Mouse (Mus musculus) myocyte (in vitro differentiated cells): ENCODE data around the gene Spsb2.

ENCODE experiments used
- POLR2A ChIP-seq: IDR thresholded peaks from one replicate; pipeline ENCODE4 v1.6.1; 2011; ENCODE audit warnings: low read depth, mild to moderate bottlenecking, control low read depth, moderate library complexity; ENCODE audit not compliant: insufficient read length
- POLR2AphosphoS2 ChIP-seq: IDR thresholded peaks from one replicate; pipeline ENCODE4 v1.6.1; 2011; ENCODE audit warnings: low read depth, control low read depth; ENCODE audit not compliant: insufficient read length
- USF1 ChIP-seq: IDR thresholded peaks from one replicate; pipeline ENCODE4 v1.6.1; 2011; ENCODE audit warnings: low read depth, mild to moderate bottlenecking, control low read depth, moderate library complexity

DNA sequence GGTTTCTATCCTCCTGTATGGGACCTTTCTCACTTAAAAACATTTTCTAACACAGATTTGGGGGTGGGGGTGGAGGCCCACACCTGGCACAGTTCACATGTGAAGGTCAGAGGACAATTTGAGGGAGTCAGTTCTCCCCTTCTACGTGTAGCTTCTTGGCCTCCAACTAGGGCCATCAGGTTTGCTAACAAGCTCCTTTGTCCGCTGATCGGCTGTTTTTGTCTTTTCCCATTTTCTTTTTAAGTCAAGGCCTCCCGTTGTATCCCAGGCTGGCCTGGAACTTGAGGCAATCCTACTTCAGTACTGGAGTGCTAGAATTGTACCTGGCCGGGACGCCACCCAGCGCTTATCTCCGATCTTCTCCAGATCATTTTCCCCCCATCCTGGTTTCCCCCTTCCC is 23.2 kb downstream of the Spsb2 start:
- TF ChIP-seq POLR2AphosphoS2 (no peak), USF1 (no peak), POLR2A (no peak)
